Mouse (Mus musculus): ENCODE measurements around the gene Tmem109. TPM values are rescaled to one million over a fixed set of nuclear protein-coding genes. Genes with fewer than 3 reads are reported as not detected.

Gene Tmem109
- polyA plus RNA-seq, 1 experiment from 2014 or later = 20.0 TPM

DNA sequence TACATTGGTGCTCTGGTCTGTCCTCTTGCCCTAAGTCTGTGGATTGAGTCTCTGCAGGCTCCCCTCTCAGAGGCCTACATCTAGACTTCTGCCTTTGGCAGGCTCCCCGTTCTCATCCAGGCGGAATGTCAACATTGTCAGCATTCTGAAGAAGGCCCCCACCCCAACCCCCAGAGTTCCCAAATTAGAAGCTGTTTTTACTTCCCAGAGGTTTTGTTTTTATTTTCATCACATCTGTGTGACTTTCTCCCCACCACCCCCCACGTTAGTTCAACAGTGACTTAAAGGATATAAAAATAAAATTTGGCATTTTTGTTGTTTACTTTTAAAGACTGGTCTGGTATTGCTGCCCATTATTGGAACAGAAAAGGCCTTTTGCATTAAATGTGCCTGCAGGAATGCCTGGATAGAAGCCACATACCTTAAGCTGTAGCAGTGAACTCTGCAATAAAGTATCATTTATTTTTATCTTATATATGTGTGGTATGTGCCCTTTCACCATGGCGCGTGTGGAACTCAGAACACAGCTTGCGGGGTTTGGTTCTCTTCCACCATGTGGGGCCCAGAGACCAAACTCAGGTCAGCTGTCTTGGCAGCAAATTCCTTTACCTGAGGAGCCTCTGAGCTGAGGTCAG, 27.4 kb upstream of the Tmem109 start:
- Histone ChIP-seq H3K36me3 (replicated peaks) (peaks cover 31% of the 10 kb centered on the region), H3K4me3 (replicated peaks) (no peak overlapping the region), H3K4me1 (replicated peaks) (peaks cover 3% of the 10 kb centered on the region; the same call in 1 of the 2 replicates), H3K27ac (replicated peaks) (no peak overlapping the region), H3K9ac (no peak overlapping the region), H3K9me3 (replicated peaks) (no peaks in the 10 kb centered on the region), H3K4me2 (no peak overlapping the region), H3K27me3 (0 out of 2 replicates have a peak, but pooled peaks cover 2% of the 10 kb centered on the region)
- no peak for ATAC-seq (ENCODE audit: insufficient read depth)
- 80% methylated on average over 6 of the region's 6 CpGs for WGBS (ENCODE audit: insufficient replicate concordance)

DNA sequence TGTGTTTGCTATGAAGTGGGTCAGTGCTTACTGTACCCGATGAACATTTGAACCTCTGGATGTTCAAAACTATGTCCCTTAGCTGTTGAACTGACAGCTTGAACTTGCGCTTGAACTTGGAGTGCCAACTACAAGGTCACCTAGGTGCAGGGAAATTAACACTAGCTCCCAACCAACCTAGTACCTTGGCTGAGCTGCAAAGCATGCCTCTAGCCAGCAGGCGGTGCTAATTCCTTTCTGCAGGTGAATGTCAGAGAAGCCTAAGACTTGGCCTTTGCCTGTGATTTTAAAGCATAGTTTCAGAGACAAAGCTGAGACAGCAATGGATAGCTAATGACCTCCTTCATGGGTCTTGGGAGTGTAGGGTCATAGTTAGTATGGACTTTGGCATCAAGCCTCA, 26.1 kb upstream of the Tmem109 start:
- H3K4me2 ChIP-seq = no peak overlapping the region
- ATAC-seq (ENCODE audit: insufficient read depth) = no peak
- H3K9ac ChIP-seq = no peak overlapping the region
- peaks cover 4% of the 10 kb centered on the region; the same call in 1 of the 2 replicates for H3K4me1 ChIP-seq (replicated peaks)
- H3K36me3 ChIP-seq (replicated peaks) = peaks cover 44% of the 10 kb centered on the region
- H3K27me3 ChIP-seq = no peaks in the 10 kb centered on the region
- H3K4me3 ChIP-seq (replicated peaks) = no peak overlapping the region
- WGBS (ENCODE audit: insufficient replicate concordance) = 49% methylated on average over 3 of the region's 3 CpGs
- H3K9me3 ChIP-seq (replicated peaks) = no peaks in the 10 kb centered on the region
- H3K27ac ChIP-seq (replicated peaks) = no peak overlapping the region

DNA sequence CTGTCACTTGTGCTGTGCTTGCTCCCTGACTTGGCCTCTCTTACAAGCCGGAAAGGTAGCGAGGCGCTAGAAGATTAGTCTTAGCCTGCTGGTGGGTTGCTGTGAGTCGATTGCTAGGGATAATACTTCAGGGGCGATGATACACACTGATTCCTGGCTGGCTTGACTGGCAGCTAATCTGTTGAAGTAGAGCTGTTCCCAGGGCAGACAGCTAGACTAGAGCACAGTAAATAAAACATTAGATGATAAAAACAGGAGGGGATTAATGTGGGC, 23.9 kb upstream of the Tmem109 start:
- Histone ChIP-seq H3K36me3 (replicated peaks) (peaks cover 66% of the 10 kb centered on the region), H3K4me1 (replicated peaks) (peaks cover 4% of the 10 kb centered on the region; the same call in 1 of the 2 replicates), H3K27me3 (no peaks in the 10 kb centered on the region), H3K9ac (no peak overlapping the region), H3K27ac (replicated peaks) (no peak overlapping the region), H3K9me3 (replicated peaks) (no peaks in the 10 kb centered on the region), H3K4me2 (no peak overlapping the region), H3K4me3 (replicated peaks) (no peak overlapping the region)
- WGBS (ENCODE audit: insufficient replicate concordance) = 71% methylated on average over 5 of the region's 5 CpGs
- ATAC-seq (ENCODE audit: insufficient read depth) = no peak

DNA sequence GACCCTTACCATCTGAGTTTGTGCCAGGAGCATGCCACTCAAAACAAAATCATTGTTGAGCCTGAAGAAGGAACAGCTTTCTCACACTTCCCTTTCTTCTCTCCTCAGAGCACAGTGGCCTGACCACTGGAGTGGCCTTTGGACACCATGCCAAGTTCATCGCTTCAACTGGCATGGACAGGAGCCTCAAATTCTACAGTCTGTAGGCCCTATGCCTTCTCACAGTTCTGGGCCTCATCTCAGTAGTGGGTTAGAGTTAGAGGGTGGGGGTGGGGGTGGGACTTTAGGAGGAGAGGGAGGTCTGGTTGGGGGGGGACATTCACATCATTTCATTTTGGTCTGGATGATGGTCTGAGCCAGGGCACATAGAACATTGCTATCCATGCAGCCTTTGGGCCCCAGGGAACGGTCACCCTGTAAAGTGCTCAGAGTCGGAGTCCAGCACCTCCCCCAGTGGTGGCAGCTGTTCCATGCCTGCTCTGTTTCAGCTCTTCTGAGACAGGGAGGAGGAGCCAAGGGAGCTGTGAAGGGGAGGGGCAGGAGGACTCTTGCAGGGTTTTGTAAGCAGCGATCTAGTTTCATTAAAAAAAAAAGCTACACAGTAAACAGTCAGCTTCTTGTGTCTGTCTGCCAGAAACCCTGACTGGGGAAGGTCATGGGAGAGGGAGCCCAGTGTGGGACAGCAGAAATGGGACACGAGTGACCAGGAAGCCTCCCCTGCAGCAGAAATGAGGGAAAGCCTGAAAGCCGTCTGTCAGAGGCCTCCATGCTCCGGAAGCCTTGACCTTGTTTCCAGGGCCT, 23.3 kb upstream of the Tmem109 start:
- Histone ChIP-seq H3K9ac (no peak overlapping the region), H3K4me2 (no peak overlapping the region)
- WGBS (ENCODE audit: insufficient replicate concordance) = 69% methylated on average over 7 of the region's 7 CpGs

DNA sequence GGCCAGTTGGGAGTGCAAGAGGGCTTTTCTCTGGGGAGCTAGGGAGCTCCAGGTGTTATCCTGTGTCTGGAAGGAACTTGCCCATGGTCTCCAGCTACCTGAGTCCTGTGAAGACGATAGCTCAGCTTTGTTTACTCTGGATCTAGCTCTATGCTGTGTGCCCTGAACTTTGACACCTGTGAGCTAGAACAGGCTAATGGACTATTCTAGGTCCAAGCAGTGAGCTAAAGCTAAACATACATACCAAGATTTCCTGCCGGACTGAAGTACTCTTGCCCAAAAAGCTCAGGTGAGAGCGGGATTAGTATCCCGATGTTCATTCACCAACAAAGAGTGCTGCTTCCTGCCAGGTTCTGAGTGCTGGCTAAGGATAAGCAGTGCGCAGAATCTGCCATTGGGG, 22.7 kb upstream of the Tmem109 start:
- H3K9ac ChIP-seq = no peak overlapping the region
- peaks cover 4% of the 10 kb centered on the region; the same call in 1 of the 2 replicates for H3K4me1 ChIP-seq (replicated peaks)
- ATAC-seq (ENCODE audit: insufficient read depth) = no peak
- H3K27me3 ChIP-seq = no peaks in the 10 kb centered on the region
- WGBS (ENCODE audit: insufficient replicate concordance) = 85% methylated on average over 5 of the region's 5 CpGs
- no peak overlapping the region for H3K4me3 ChIP-seq (replicated peaks)
- peaks cover 78% of the 10 kb centered on the region for H3K36me3 ChIP-seq (replicated peaks)
- no peak overlapping the region for H3K27ac ChIP-seq (replicated peaks)
- H3K4me2 ChIP-seq = no peak overlapping the region
- H3K9me3 ChIP-seq (replicated peaks) = no peaks in the 10 kb centered on the region

More for the DNA sequence above, 23.3 kb upstream of the Tmem109 start:
- peaks cover 4% of the 10 kb centered on the region; the same call in 1 of the 2 replicates for H3K4me1 ChIP-seq (replicated peaks)
- H3K27ac ChIP-seq (replicated peaks) = no peak overlapping the region
- no peak for ATAC-seq (ENCODE audit: insufficient read depth)
- no peak overlapping the region for H3K4me3 ChIP-seq (replicated peaks)
- peaks cover 72% of the 10 kb centered on the region for H3K36me3 ChIP-seq (replicated peaks)
- H3K27me3 ChIP-seq = no peaks in the 10 kb centered on the region
- no peaks in the 10 kb centered on the region for H3K9me3 ChIP-seq (replicated peaks)

DNA sequence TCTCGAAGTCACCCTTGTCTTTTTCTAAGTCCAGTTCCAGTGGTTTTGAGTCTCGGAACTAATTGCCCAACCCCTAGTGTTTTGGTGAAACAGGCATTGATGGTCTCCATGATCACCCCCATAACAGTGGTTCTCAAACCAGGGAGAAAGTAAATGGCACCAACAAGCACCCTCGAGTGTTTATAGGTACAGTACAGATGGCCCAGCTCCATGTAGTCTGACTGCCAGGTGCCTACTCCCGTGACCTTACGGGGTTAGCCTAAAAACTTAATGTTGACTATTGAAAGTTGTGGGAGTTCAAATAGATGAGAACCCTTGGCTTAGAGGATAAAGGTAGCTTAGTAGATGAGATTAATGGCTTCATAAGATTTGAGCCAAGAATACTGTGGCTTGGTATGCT, 19.2 kb upstream of the Tmem109 start:
- Histone ChIP-seq H3K27me3 (no peaks in the 10 kb centered on the region), H3K4me1 (replicated peaks) (peaks cover 19% of the 10 kb centered on the region), H3K27ac (replicated peaks) (no peak overlapping the region), H3K4me3 (replicated peaks) (no peak overlapping the region), H3K9me3 (replicated peaks) (no peaks in the 10 kb centered on the region), H3K9ac (no peak overlapping the region), H3K4me2 (no peak overlapping the region), H3K36me3 (replicated peaks) (peaks cover 86% of the 10 kb centered on the region)
- ATAC-seq (ENCODE audit: insufficient read depth) = no peak
- WGBS (ENCODE audit: insufficient replicate concordance) = 75% methylated on average over 5 of the region's 5 CpGs

DNA sequence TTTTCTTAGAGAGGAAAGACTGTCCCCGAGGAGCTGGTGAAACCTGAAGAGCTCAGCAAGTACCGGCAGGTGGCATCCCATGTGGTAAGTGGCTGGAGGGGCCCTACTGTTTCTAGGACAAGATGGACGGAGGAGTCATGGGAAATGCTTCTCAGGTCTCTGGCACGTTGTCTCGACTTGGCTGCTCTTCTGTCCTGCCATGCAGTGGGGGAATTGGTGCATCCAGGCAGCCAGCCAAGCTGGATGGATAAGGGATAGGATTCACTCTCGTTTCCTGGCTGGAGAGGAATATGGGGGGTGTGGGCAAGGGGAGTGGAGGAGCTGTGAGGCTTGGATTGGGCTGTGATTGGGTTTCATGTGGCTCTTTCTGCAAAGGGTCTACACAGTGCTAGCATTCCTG, 18.5 kb upstream of the Tmem109 start:
- Histone ChIP-seq H3K9me3 (replicated peaks) (no peaks in the 10 kb centered on the region), H3K4me2 (no peak overlapping the region), H3K27me3 (no peaks in the 10 kb centered on the region), H3K27ac (replicated peaks) (no peak overlapping the region), H3K36me3 (replicated peaks) (peaks cover 79% of the 10 kb centered on the region), H3K4me1 (replicated peaks) (peaks cover 26% of the 10 kb centered on the region), H3K4me3 (replicated peaks) (no peak overlapping the region), H3K9ac (no peak overlapping the region)
- 75% methylated on average over 6 of the region's 6 CpGs for WGBS (ENCODE audit: insufficient replicate concordance)
- ATAC-seq (ENCODE audit: insufficient read depth) = no peak

DNA sequence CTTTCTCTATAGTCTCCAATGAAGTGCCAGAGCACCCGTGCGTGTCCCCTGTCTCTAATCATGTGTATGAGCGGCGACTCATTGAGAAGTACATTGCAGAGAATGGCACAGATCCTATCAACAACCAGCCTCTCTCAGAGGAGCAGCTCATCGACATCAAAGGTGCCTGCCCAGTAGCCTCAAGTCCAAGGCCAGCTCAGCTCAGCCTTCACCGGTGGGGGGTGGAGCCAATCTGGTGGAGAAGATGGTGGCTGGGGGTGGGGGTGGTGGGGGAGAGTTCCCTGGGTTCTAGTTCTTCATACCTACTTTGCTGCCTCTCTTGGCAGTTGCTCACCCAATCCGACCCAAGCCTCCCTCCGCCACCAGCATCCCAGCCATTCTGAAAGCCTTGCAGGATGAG, 15.7 kb upstream of the Tmem109 start:
- no peak overlapping the region for H3K9ac ChIP-seq
- 71% methylated on average over 8 of the region's 8 CpGs for WGBS (ENCODE audit: insufficient replicate concordance)
- H3K27me3 ChIP-seq = no peaks in the 10 kb centered on the region
- H3K27ac ChIP-seq (replicated peaks) = no peak overlapping the region
- peaks cover 50% of the 10 kb centered on the region for H3K36me3 ChIP-seq (replicated peaks)
- ATAC-seq (ENCODE audit: insufficient read depth) = no peak
- peaks cover 30% of the 10 kb centered on the region for H3K4me1 ChIP-seq (replicated peaks)
- H3K9me3 ChIP-seq (replicated peaks) = no peaks in the 10 kb centered on the region
- H3K4me3 ChIP-seq (replicated peaks) = no peak overlapping the region
- no peak overlapping the region for H3K4me2 ChIP-seq

DNA sequence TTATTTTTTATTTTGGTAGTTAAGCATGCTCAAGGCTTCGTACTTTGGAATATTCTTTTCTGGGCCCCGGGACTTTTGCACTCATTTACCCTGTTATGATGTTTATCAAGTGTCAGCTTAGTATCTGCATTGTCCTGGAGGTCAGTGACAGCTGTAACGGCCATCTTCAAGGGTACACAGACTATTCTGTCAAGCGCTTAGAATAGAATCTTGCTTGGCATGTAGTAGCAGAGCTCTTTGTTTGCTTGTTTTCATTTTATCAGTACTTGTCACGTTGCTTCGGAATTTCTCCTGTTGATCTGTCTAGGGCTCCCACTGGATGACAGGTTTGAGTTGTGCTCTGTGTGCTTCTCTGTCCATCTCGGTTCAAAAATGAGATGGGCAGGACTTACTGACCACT, 15.0 kb upstream of the Tmem109 start:
- H3K27me3 ChIP-seq = no peaks in the 10 kb centered on the region
- 57% methylated on average over 7 of the region's 7 CpGs for WGBS (ENCODE audit: insufficient replicate concordance)
- no peak for ATAC-seq (ENCODE audit: insufficient read depth)
- peak overlapping the region; percentile 92 for H3K4me2 ChIP-seq
- peaks cover 30% of the 10 kb centered on the region for H3K4me1 ChIP-seq (replicated peaks)
- no peak overlapping the region; the same call in 1 of the 2 replicates for H3K27ac ChIP-seq (replicated peaks)
- H3K4me3 ChIP-seq (replicated peaks) = peak overlapping the region; percentile 76
- peaks cover 44% of the 10 kb centered on the region for H3K36me3 ChIP-seq (replicated peaks)
- no peaks in the 10 kb centered on the region for H3K9me3 ChIP-seq (replicated peaks)
- peak overlapping the region; percentile 73 for H3K9ac ChIP-seq

DNA sequence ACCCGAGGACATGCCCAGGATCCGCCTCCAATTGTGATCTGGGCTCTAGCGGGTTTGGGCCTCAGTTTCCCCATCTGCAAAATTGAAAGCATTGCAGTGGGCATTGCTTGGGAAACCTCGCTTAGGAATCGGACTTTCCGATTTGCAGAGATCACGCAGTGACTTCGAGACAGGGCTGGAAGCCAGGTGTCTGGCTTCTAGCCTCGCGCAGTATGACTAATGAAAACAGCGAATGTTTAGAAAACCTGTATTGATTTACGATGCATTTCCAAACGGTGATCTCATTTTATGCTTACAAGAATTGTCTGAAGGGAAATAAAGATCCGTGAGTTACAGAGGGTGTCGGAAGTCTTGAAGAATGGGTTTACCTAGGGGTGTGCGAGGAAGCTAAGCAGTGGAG, 13.9 kb upstream of the Tmem109 start:
- peak overlapping the region; percentile 76 for H3K4me3 ChIP-seq (replicated peaks)
- peak overlapping the region; percentile 92 for H3K4me2 ChIP-seq
- peaks cover 30% of the 10 kb centered on the region for H3K4me1 ChIP-seq (replicated peaks)
- peak overlapping the region; percentile 73 for H3K9ac ChIP-seq
- H3K27ac ChIP-seq (replicated peaks) = peak overlapping the region; percentile 80
- WGBS (ENCODE audit: insufficient replicate concordance) = under 1% methylated on average over 16 of the region's 16 CpGs
- peaks cover 33% of the 10 kb centered on the region for H3K36me3 ChIP-seq (replicated peaks)
- H3K9me3 ChIP-seq (replicated peaks) = no peaks in the 10 kb centered on the region
- no peak for ATAC-seq (ENCODE audit: insufficient read depth)
- H3K27me3 ChIP-seq = no peaks in the 10 kb centered on the region

DNA sequence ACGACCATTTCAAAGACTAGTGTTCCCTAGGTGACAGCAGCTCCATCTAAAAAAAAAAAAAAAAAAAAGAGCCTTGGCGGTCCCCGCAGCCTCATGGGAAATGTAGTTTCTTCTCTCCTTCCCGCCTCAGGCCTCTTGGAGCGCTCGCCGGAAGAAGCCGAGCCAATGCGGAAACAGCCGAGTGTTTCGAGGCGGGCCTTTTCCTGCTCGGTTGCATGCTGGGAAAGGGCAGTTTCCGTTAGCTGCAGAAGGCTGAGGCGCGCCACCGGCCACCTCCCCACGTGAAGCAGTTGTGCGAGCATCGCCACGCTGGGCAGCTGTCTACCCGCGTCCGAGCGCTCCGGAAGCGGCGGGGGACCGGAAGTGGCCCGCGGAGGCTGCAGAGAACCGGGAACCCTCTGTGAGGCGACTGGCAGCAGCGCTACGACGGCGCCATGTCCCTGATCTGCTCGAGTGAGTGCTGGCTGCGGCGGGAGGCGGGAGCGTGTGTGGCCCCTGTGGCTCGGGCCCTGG, 13.3 kb upstream of the Tmem109 start, which contains the start of gene Prpf19:
TSS of gene Prpf19 (plus strand) at position 216 of the 513 bp plus-strand sequence.
- Histone ChIP-seq H3K27ac (replicated peaks) (peak within 1 kb of the TSS; percentile 80), H3K4me3 (replicated peaks) (peak within 1 kb of the TSS; percentile 76), H3K9me3 (replicated peaks) (no peaks in the 10 kb centered on the region), H3K9ac (peak within 1 kb of the TSS; percentile 73), H3K4me2 (peak within 1 kb of the TSS; percentile 92), H3K4me1 (replicated peaks) (peaks cover 30% of the 10 kb centered on the region), H3K36me3 (replicated peaks) (peaks cover 26% of the 10 kb centered on the region), H3K27me3 (no peaks in the 10 kb centered on the region)
- peak; percentile 94 for ATAC-seq (ENCODE audit: insufficient read depth)
- 0% methylated on average over 43 of the region's 43 CpGs for WGBS (ENCODE audit: insufficient replicate concordance)
